ENCODE assay signal across 22 mouse cellular contexts in the genomic region with DNA sequence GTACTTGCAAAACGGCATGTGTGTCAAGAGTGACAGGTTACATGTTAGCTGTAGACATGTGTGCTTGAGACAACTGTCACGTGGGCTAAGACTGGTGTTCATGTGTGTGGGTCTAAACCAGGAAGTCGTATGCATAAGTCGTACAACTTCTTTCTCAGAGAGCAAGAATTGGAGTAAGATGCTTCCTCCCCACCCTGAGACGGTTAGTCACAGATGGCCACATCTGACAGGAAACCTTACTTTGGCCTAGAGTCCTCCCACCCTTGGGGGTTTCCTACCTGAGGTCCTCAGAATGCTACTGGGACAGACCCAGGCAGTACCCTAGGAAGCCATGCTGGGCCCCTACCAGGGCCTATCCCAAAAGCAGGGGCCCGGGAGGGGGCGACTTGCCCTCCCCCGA. TPM values are rescaled to one million over a fixed set of nuclear protein-coding genes. Genes with fewer than 3 reads are reported as not detected.
A peak's percentile ranks its signal among the peaks of the same experiment; 100 is the strongest.
DNase-seq lines count a peak whose midpoint lies in the region; ATAC-seq and TF ChIP-seq lines count a peak whose summit lies in the region.
"Had no signal": no experiment of that assay in that cellular context is flagged by ENCODE, and none has a peak within 500 bp of the region (broad histone marks: within the 10 kb centered on the region; RNA-seq: fewer than 3 reads in every experiment).

No protein-coding gene starts in this region.

- TF ChIP-seq POLR2A in bone marrow, adult 2 months (IDR thresholded peaks at IDR 0.05; ENCODE audit: borderline replicate concordance, control insufficient read depth, low read depth, low read length) = no peak

- no peak overlapping the region for H3K4me3 ChIP-seq in bone marrow, adult 2 months (replicated peaks; ENCODE audit: control insufficient read depth, low read depth, low read length)
- H3K4me3 ChIP-seq: embryonic facial prominence, embryonic 15.5 days; erythroblast, embryonic 14.5 days; forebrain, embryonic 15.5 days; heart, embryonic 10.5 days; hindbrain, embryonic 12.5 days had no signal

- H3K27ac ChIP-seq in bone marrow, adult 2 months (ENCODE audit: control insufficient read depth, insufficient read depth, low read depth, low read length, poor library complexity) = peak overlapping the region; percentile 58
- H3K27ac ChIP-seq: embryonic facial prominence, embryonic 15.5 days; forebrain, embryonic 15.5 days; heart, embryonic 10.5 days; hindbrain, embryonic 12.5 days had no signal

- no peak for TF ChIP-seq CTCF in bone marrow, adult 2 months (IDR thresholded peaks at IDR 0.05; ENCODE audit: control insufficient read depth, insufficient read depth, low read length)

- 45% methylated on average over 8 of the region's 8 CpGs for WGBS in bone marrow, adult 2 months

- no peak for ATAC-seq in erythroid progenitor cell, adult 5-6 weeks (replicated peaks; ENCODE audit: low FRiP score, poor library complexity, severe bottlenecking)
- ATAC-seq: activated CD4-positive, CD25-positive, alpha-beta regulatory T cell, adult 4 months; forebrain, embryonic 15.5 days; hindbrain, embryonic 16.5 days; inflammation-experienced regulatory T-cells, adult 6 months; Patski had no signal

- peak; percentile 34 for DNase-seq in cerebellum, adult 9-11 months
- no peak for DNase-seq in cerebellum, postnatal 14 days
- DNase-seq in spleen, postnatal 36 days (ENCODE audit: low spot score in 2 of 2) = peak; percentile 76 to 79
- no peak for DNase-seq in spleen, postnatal 14 days (ENCODE audit: low spot score in 2 of 2)
- no peak for DNase-seq in right cerebral cortex, adult 18-20 months
- DNase-seq: adrenal gland, postnatal 14 days; embryo, embryonic 11 days; gastrocnemius, postnatal 10 days; heart, adult 18-20 months; heart, postnatal 10 days; heart, postnatal 4 days had no signal

- peaks cover 3% of the 10 kb centered on the region; the same call in 1 of the 2 replicates for H3K4me1 ChIP-seq in bone marrow, adult 2 months (ENCODE audit: control insufficient read depth, insufficient read depth, low read length)
- H3K4me1 ChIP-seq: embryonic facial prominence, embryonic 15.5 days had no signal

RNA-seq across cellular contexts. Expression of gene Cplx2, which starts 10.2 kb away (rescaled TPM):
- 3.6 and 7.4 TPM in 2 replicates for polyA plus RNA-seq in bone marrow, adult 2 months (2011; ENCODE audit: insufficient read depth, insufficient read length, low replicate concordance, missing spikeins)
- 2.9 and 5.4 TPM in 2 replicates for total RNA-seq in erythroid progenitor cell, adult 5-6 weeks (2015; ENCODE audit: low replicate concordance)
- total RNA-seq in erythroid progenitor cell, adult 5-6 weeks (2017; ENCODE audit: low replicate concordance) = 2.1 and 2.2 TPM in 2 replicates
- polyA plus RNA-seq: activated CD4-positive, CD25-positive, alpha-beta regulatory T cell, adult 4 months; inflammation-experienced regulatory T-cells, adult 6 months had no signal

Comparison
In these comparisons a context has a peak if more than half of its experiments do, and no peak if none do; other contexts are left out.
1. DNase-seq: peak in cerebellum, adult 9-11 months (single experiment) and spleen, postnatal 36 days (2 of 2); none in cerebellum, postnatal 14 days (0 of 2), spleen, postnatal 14 days (0 of 2) and right cerebral cortex, adult 18-20 months (single experiment).